Mouse (Mus musculus) MEL (cell line): ENCODE measurements around the gene Ctnnd2. TPM values are rescaled to one million over a fixed set of nuclear protein-coding genes. Genes with fewer than 3 reads are reported as not detected.

Experiments
- DNase-seq: peaks from one replicate; pipeline ENCODE4 v3.0.0; 2011; ENCODE audit warnings: low read depth, low spot score
- H3K27ac ChIP-seq: 2 replicates; pipeline ENCODE4 v1.5.1; 2012; ENCODE audit warnings: low read depth, mild to moderate bottlenecking, control low read depth, low read length, moderate library complexity; ENCODE audit not compliant: control insufficient read depth
- H3K27me3 ChIP-seq, 2 experiments: fragments of 150-350 bp in 1 of 2; sonication (generic) in 1 of 2; 2 replicates each; pipeline ENCODE4 v1.6.1; 2012; ENCODE audit warnings: low read length in 2 of 2, mild to moderate bottlenecking in 2 of 2, improper control_type of control experiment in 1 of 2, moderate library complexity in 1 of 2; ENCODE audit not compliant: insufficient read depth in 2 of 2, control insufficient read depth in 1 of 2
- H3K36me3 ChIP-seq, 2 experiments: 2 replicates each; pipeline ENCODE4 v1.6.1; 2012 to 2014; ENCODE audit warnings: low read length in 2 of 2, improper control_type of control experiment in 1 of 2, inconsistent platforms in 1 of 2, mild to moderate bottlenecking in 1 of 2; ENCODE audit not compliant: insufficient read depth in 2 of 2, control insufficient read depth in 1 of 2
- H3K4me1 ChIP-seq, 2 experiments: fragments of 150-350 bp in 1 of 2; sonication (generic) in 1 of 2; 2 replicates each; pipeline ENCODE4 v1.6.1; 2012; ENCODE audit warnings: low read length in 2 of 2, improper control_type of control experiment in 1 of 2, mild to moderate bottlenecking in 1 of 2; ENCODE audit not compliant: insufficient read depth in 2 of 2, control insufficient read depth in 1 of 2
- H3K4me3 ChIP-seq, 2 experiments: fragments of 150-350 bp in 1 of 2; sonication (generic) in 1 of 2; 2 replicates each; pipeline ENCODE4 v1.5.1; 2012; ENCODE audit warnings: low read depth in 2 of 2, low read length in 2 of 2, mild to moderate bottlenecking in 2 of 2, moderate library complexity in 2 of 2, control low read depth in 1 of 2, improper control_type of control experiment in 1 of 2; ENCODE audit not compliant: control insufficient read depth in 1 of 2, insufficient read depth in 1 of 2
- H3K79me2 ChIP-seq: 2 replicates; pipeline ENCODE4 v1.6.1; 2012; ENCODE audit warnings: mild to moderate bottlenecking, low read length, moderate library complexity; ENCODE audit not compliant: control insufficient read depth, poor library complexity, insufficient read depth
- H3K9ac ChIP-seq: 2 replicates; pipeline ENCODE4 v1.6.1; 2012; ENCODE audit warnings: low read depth, mild to moderate bottlenecking, control low read depth, low read length, moderate library complexity; ENCODE audit not compliant: control insufficient read depth, poor library complexity, severe bottlenecking
- H3K9me3 ChIP-seq: fragments of 150-350 bp; sonication (generic); replicated peaks from 2 replicates; pipeline ENCODE4 v1.6.1; 2012; ENCODE audit warnings: mild to moderate bottlenecking, low read length, improper control_type of control experiment, moderate library complexity; ENCODE audit not compliant: insufficient read depth
- BHLHE40 ChIP-seq: IDR thresholded peaks from 2 replicates; pipeline ENCODE4 v1.6.1; 2012; ENCODE audit warnings: low read depth, mild to moderate bottlenecking, inconsistent platforms, low read length, improper control_type of control experiment, borderline replicate concordance
- CHD1 ChIP-seq: IDR thresholded peaks from 2 replicates; pipeline ENCODE4 v1.6.1; 2012; ENCODE audit warnings: low read depth, mild to moderate bottlenecking, inconsistent platforms, low read length, improper control_type of control experiment
- CTCF ChIP-seq, 3 experiments: IDR thresholded peaks in 2 of 3; conservative IDR thresholded peaks in 1 of 3; 2 replicates each; pipeline ENCODE4 v1.5.1; 2011 to 2012; ENCODE audit warnings: low read length in 3 of 3, low read depth in 2 of 3, mild to moderate bottlenecking in 2 of 3, improper control_type of control experiment in 1 of 3, inconsistent platforms in 1 of 3, mixed read lengths in 1 of 3, moderate library complexity in 1 of 3; ENCODE audit not compliant: control insufficient read depth in 1 of 3, insufficient read depth in 1 of 3, poor library complexity in 1 of 3, severe bottlenecking in 1 of 3
- EP300 ChIP-seq, 2 experiments: IDR thresholded peaks; 2 replicates each; pipeline ENCODE4 v1.6.1; 2011; ENCODE audit warnings: improper control_type of control experiment in 2 of 2, low read length in 2 of 2, low read depth in 1 of 2, mild to moderate bottlenecking in 1 of 2
- ETS1 ChIP-seq: IDR thresholded peaks from 2 replicates; pipeline ENCODE4 v1.6.1; 2012; ENCODE audit warnings: low read depth, mild to moderate bottlenecking, inconsistent platforms, low read length, improper control_type of control experiment, moderate library complexity
- GABPA ChIP-seq: IDR thresholded peaks from 2 replicates; pipeline ENCODE4 v1.6.1; 2012; ENCODE audit warnings: low read depth, mild to moderate bottlenecking, inconsistent platforms, low read length, improper control_type of control experiment, moderate library complexity
- JUND ChIP-seq: IDR thresholded peaks from 2 replicates; pipeline ENCODE4 v1.6.1; 2011; ENCODE audit warnings: low read depth, mild to moderate bottlenecking, improper control_type of control experiment, low read length
- KAT2A ChIP-seq: conservative IDR thresholded peaks from 2 replicates; pipeline ENCODE4 v1.6.1; 2012; ENCODE audit warnings: low read depth, low read length, improper control_type of control experiment, inconsistent platforms
- MEF2A ChIP-seq: IDR thresholded peaks from 2 replicates; pipeline ENCODE4 v1.6.1; 2014; ENCODE audit warnings: low read depth, mild to moderate bottlenecking, inconsistent platforms, low read length, improper control_type of control experiment; ENCODE audit not compliant: poor library complexity, insufficient replicate concordance, severe bottlenecking; ENCODE audit errors: extremely low read depth
- NELFE ChIP-seq: IDR thresholded peaks from 2 replicates; pipeline ENCODE4 v1.6.1; 2011; ENCODE audit warnings: low read depth, low read length, improper control_type of control experiment
- NRF1 ChIP-seq: IDR thresholded peaks from 2 replicates; pipeline ENCODE4 v1.6.1; 2014; ENCODE audit warnings: low read depth, mild to moderate bottlenecking, inconsistent platforms, low read length, improper control_type of control experiment, moderate library complexity; ENCODE audit not compliant: poor library complexity, insufficient read depth, severe bottlenecking
- POLR2A ChIP-seq, 2 experiments: IDR thresholded peaks; 2 replicates each; pipeline ENCODE4 v1.6.1; 2011 to 2012; ENCODE audit warnings: low read length in 2 of 2, mild to moderate bottlenecking in 2 of 2, control low read depth in 1 of 2, improper control_type of control experiment in 1 of 2, low read depth in 1 of 2, moderate library complexity in 1 of 2; ENCODE audit not compliant: control insufficient read depth in 1 of 2, insufficient read depth in 1 of 2, poor library complexity in 1 of 2
- POLR2AphosphoS5 ChIP-seq: IDR thresholded peaks from 2 replicates; pipeline ENCODE4 v1.6.1; 2012; ENCODE audit warnings: low read depth, borderline replicate concordance, mild to moderate bottlenecking, inconsistent platforms, low read length, moderate library complexity, mixed read lengths
- RAD21 ChIP-seq: IDR thresholded peaks from 2 replicates; pipeline ENCODE4 v1.6.1; 2011; ENCODE audit warnings: mild to moderate bottlenecking, low read depth, low read length, improper control_type of control experiment
- SMC3 ChIP-seq: IDR thresholded peaks from 2 replicates; pipeline ENCODE4 v1.6.1; 2011; ENCODE audit warnings: low read depth, low read length, improper control_type of control experiment
- UBTF ChIP-seq: IDR thresholded peaks from 2 replicates; pipeline ENCODE4 v1.6.1; 2012; ENCODE audit warnings: low read depth, mild to moderate bottlenecking, inconsistent platforms, low read length, improper control_type of control experiment, moderate library complexity, borderline replicate concordance; ENCODE audit not compliant: insufficient read depth
- USF2 ChIP-seq, 2 experiments: IDR thresholded peaks; 2 replicates each; pipeline ENCODE4 v1.6.1; 2011 to 2012; ENCODE audit warnings: improper control_type of control experiment in 2 of 2, low read length in 2 of 2, borderline replicate concordance in 1 of 2, inconsistent platforms in 1 of 2, low read depth in 1 of 2, mild to moderate bottlenecking in 1 of 2; ENCODE audit not compliant: insufficient read depth in 1 of 2
- ZC3H11A ChIP-seq: IDR thresholded peaks from 2 replicates; pipeline ENCODE4 v1.6.1; 2012; ENCODE audit warnings: low read depth, mild to moderate bottlenecking, inconsistent platforms, low read length, improper control_type of control experiment
- ZKSCAN1 ChIP-seq: IDR thresholded peaks from 2 replicates; pipeline ENCODE4 v1.6.1; 2012; ENCODE audit warnings: low read depth, mild to moderate bottlenecking, inconsistent platforms, low read length, improper control_type of control experiment, moderate library complexity
- polyA plus RNA-seq, 2 experiments: library from polyadenylated mRNA; stranded (reverse) in 1 of 2; unstranded in 1 of 2; fragments of >175 nt in 1 of 2; fragments of >200 nt in 1 of 2; gene quantifications; 2 replicates each; pipeline versions ENCODE4 v1.2.1 to v1.2.4; 2012; ENCODE audit warnings: low replicate concordance in 2 of 2, low read depth in 1 of 2; ENCODE audit not compliant: insufficient read length in 2 of 2, insufficient read depth in 1 of 2, missing spikeins in 1 of 2
- total RNA-seq: library from RNA; depleted of rRNA; stranded (reverse); fragments of 300-350 nt; gene quantifications from 2 replicates; pipeline ENCODE4 v1.2.3, GENCODE M21; 2012

The Ctnnd2 gene
- total and polyA plus RNA-seq, 3 experiments: 0.03 TPM; not detected in 2

DNA sequence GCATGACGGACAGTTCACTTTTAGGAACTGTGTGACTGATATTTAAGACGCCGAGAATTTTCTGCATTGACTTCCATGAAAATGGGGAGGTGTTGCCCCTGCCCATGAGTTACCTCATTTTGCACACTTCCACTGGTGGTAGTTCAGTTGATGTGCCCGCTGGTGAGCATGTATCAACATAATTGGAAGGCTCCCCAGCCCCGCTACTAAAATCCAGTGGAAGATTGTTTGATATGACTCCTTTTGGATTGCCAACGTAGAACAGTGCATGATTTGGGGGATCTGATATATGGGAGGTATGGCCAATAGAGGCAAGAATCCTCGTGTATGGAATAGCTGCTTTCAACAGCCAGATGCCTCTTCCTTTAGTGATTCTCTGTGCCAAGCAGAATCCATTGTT lies 1.9 kb downstream of the Ctnnd2 start:
- no peaks in the 10 kb centered on the region for H3K27me3 ChIP-seq
- H3K36me3 ChIP-seq: no peaks in the 10 kb centered on the region
- no peak overlapping the region for H3K9ac ChIP-seq
- H3K4me3 ChIP-seq: no peak overlapping the region
- no peaks in the 10 kb centered on the region for H3K4me1 ChIP-seq
- no peaks in the 10 kb centered on the region; the same call in 1 of the 2 replicates for H3K9me3 ChIP-seq
- TF ChIP-seq NRF1 (no peak), NELFE (no peak), USF2 (IDR thresholded peaks at IDR 0.05; ENCODE audit: borderline replicate concordance in 1 of 2, insufficient read depth in 1 of 2, low read depth in 1 of 2, low read length in 2 of 2) (no peak), JUND (no peak), SMC3 (no peak), MEF2A (no peak)
- H3K79me2 ChIP-seq: no peaks in the 10 kb centered on the region
- DNase-seq: no peak
- no peak overlapping the region for H3K27ac ChIP-seq

DNA sequence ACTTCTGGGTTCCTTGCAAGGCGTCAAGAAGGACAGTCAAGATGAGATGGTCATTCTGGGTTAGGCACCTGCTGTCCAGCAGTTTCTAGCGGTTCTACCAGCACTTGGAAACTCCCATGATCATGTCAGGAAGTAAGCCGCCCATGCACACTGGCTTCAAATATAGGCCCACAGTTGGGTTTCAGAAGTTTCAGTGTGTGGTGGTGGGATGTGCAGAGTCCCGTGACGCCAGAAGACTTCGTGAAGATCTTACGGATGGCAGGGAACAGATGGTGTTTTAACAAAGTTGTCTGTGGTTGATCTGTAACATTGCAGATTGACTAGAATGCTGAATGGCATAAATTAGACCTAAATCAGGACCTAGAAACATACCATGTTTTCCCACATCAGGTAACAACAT lies 11.6 kb downstream of the Ctnnd2 start:
- no peak for DNase-seq
- Histone ChIP-seq H3K79me2 (no peaks in the 10 kb centered on the region), H3K27ac (no peak overlapping the region), H3K36me3 (no peaks in the 10 kb centered on the region), H3K4me1 (no peaks in the 10 kb centered on the region), H3K27me3 (no peaks in the 10 kb centered on the region; a peak in 1 of 4 replicates), H3K4me3 (no peak overlapping the region), H3K9me3 (no peaks in the 10 kb centered on the region; the same call in 1 of the 2 replicates), H3K9ac (no peak overlapping the region)
- no peak for TF ChIP-seq POLR2A (IDR thresholded peaks at IDR 0.05; ENCODE audit: control insufficient read depth in 1 of 2, insufficient read depth in 1 of 2, low read depth in 1 of 2, low read length in 2 of 2, poor library complexity in 1 of 2)
- no peak for TF ChIP-seq ETS1
- TF ChIP-seq POLR2AphosphoS5: no peak
- TF ChIP-seq CHD1: no peak
- TF ChIP-seq KAT2A: no peak
- TF ChIP-seq ZC3H11A: no peak
- no peak for TF ChIP-seq CTCF (IDR thresholded peaks at IDR 0.05 in 2 of 3, conservative IDR thresholded peaks at IDR 0.05 in 1 of 3; ENCODE audit: control insufficient read depth in 1 of 3, insufficient read depth in 1 of 3, low read depth in 2 of 3, low read length in 3 of 3, poor library complexity in 1 of 3, severe bottlenecking in 1 of 3)
- TF ChIP-seq UBTF: no peak
- TF ChIP-seq BHLHE40: no peak
- TF ChIP-seq ZKSCAN1: no peak
- no peak for TF ChIP-seq GABPA
- TF ChIP-seq RAD21: no peak
- TF ChIP-seq EP300 (IDR thresholded peaks at IDR 0.05; ENCODE audit: low read depth in 1 of 2, low read length in 2 of 2): no peak
- no peak for TF ChIP-seq USF2 (IDR thresholded peaks at IDR 0.05; ENCODE audit: borderline replicate concordance in 1 of 2, insufficient read depth in 1 of 2, low read depth in 1 of 2, low read length in 2 of 2)
